Mouse (Mus musculus): ENCODE measurements around the gene Ifna14.
"Not testable (repeated sequence)": the region's sequence is repeated elsewhere in the genome, so short reads cannot be mapped to it uniquely, and the experiment has no call there.

Ifna14 gene

GRCm38 (mm10) chr4:88571698-88572097 lies at the start of gene Ifna14:
TSS of gene Ifna14 (minus strand) at chr4:88571798.
- DNase-seq (ENCODE audit: low spot score in 2 of 2): no peak

- no peak for DNase-seq (ENCODE audit: low spot score in 2 of 2)
Measured at GRCm38 (mm10) chr4:88603276-88603675, 31.7 kb upstream of the Ifna14 start, which contains the start of gene Ifna12. TSS of gene Ifna12 (minus strand) at chr4:88603376.

- no peak for DNase-seq (ENCODE audit: low spot score in 2 of 2)
Measured at GRCm38 (mm10) chr4:88592285-88592684, 20.7 kb upstream of the Ifna14 start, which contains the start of gene Ifna9. TSS of gene Ifna9 (minus strand) at chr4:88592385.

GRCm38 (mm10) chr4:88561791-88562190 lies 9.8 kb downstream of the Ifna14 start:
- no peak for DNase-seq (ENCODE audit: low spot score in 2 of 2)

- not testable (repeated sequence) for DNase-seq (ENCODE audit: low spot score in 2 of 2)
Measured at GRCm38 (mm10) chr4:88558145-88558544, 13.5 kb downstream of the Ifna14 start, which contains the start of gene Ifna15. TSS of gene Ifna15 (minus strand) at chr4:88558245.

- DNase-seq (ENCODE audit: low spot score in 2 of 2): peak; percentile 21 to 49
Measured at GRCm38 (mm10) chr4:88550161-88550945, 21.2 kb downstream of the Ifna14 start.

- DNase-seq (ENCODE audit: low spot score in 2 of 2): no peak
Measured at GRCm38 (mm10) chr4:88547986-88548385, 23.6 kb downstream of the Ifna14 start.

GRCm38 (mm10) chr4:88543649-88544234 lies 27.9 kb downstream of the Ifna14 start:
- no peak for DNase-seq (ENCODE audit: low spot score in 2 of 2)

GRCm38 (mm10) chr4:88537328-88537727 lies 34.3 kb downstream of the Ifna14 start:
- no peak for DNase-seq (ENCODE audit: low spot score in 2 of 2)

- no peak for DNase-seq (ENCODE audit: low spot score in 2 of 2)
Measured at GRCm38 (mm10) chr4:88536640-88537039, 35.0 kb downstream of the Ifna14 start.

- no peak for DNase-seq (ENCODE audit: low spot score in 2 of 2)
Measured at GRCm38 (mm10) chr4:88535742-88536141, 35.9 kb downstream of the Ifna14 start.

- DNase-seq (ENCODE audit: low spot score in 2 of 2): no peak
Measured at GRCm38 (mm10) chr4:88534903-88535302, 36.7 kb downstream of the Ifna14 start.

- DNase-seq (ENCODE audit: low spot score in 2 of 2): no peak
Measured at GRCm38 (mm10) chr4:88533499-88533898, 38.1 kb downstream of the Ifna14 start.

GRCm38 (mm10) chr4:88530892-88531291 lies 40.7 kb downstream of the Ifna14 start:
- DNase-seq (ENCODE audit: low spot score in 2 of 2): no peak

GRCm38 (mm10) chr4:88530271-88530670 lies 41.3 kb downstream of the Ifna14 start:
- no peak for DNase-seq (ENCODE audit: low spot score in 2 of 2)

GRCm38 (mm10) chr4:88526379-88527049 lies 45.1 kb downstream of the Ifna14 start:
- DNase-seq (ENCODE audit: low spot score in 2 of 2): no peak

- no peak for DNase-seq (ENCODE audit: low spot score in 2 of 2)
Measured at GRCm38 (mm10) chr4:88525393-88525792, 46.2 kb downstream of the Ifna14 start.

GRCm38 (mm10) chr4:88523241-88523640 lies 48.4 kb downstream of the Ifna14 start:
- no peak for DNase-seq (ENCODE audit: low spot score in 2 of 2)

GRCm38 (mm10) chr4:88522674-88523073 lies 48.9 kb downstream of the Ifna14 start, which contains the start of gene Ifnb1:
TSS of gene Ifnb1 (minus strand) at chr4:88522774.
- DNase-seq (ENCODE audit: low spot score in 2 of 2): no peak

All from frontal cortex, postnatal 14 days (tissue).